Mouse (Mus musculus): ENCODE measurements at regions not wholly inside any gene's neighbourhood (a gene's known extent, or its start where the extent isn't known, plus 50 kb on each side); places are given as distances from the start of the nearest gene placed in this dataset.

DNA sequence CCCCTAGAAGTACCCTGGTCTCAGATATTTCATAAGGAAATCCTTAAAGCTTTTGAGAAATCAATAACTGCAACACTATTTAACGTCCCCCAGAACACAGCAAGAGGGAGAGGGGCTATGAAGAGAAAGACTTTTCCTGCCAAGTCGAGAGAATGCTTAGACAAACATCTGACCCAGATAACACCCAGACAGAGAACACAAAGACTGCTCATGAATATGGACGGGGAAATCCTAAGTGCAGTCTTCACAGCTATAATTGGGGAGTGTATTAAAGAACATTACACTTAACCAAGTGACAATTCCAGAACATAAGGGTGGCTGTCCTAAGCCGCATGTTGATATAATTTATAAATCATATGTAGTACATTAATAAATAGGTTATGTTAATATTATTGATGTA is 103.3 kb upstream of the Dyrk2 start:
- TF ChIP-seq CTCF (IDR thresholded peaks at IDR 0.05; ENCODE audit: low read depth): no peak
- no peak for TF ChIP-seq EP300 (IDR thresholded peaks at IDR 0.05; ENCODE audit: low read depth)
